Mouse (Mus musculus) bone marrow macrophage, adult 2 months (primary cell): ENCODE results near the gene Prdx3. TPM values are rescaled to one million over a fixed set of nuclear protein-coding genes. Genes with fewer than 3 reads are reported as not detected.

Experiments
- H3K27ac ChIP-seq: 2 replicates; pipeline ENCODE4 v1.5.1; 2012; ENCODE audit warnings: low read depth, low read length; ENCODE audit not compliant: insufficient read depth
- H3K4me1 ChIP-seq: 2 replicates; pipeline ENCODE4 v1.6.1; 2012; ENCODE audit warnings: low read length; ENCODE audit not compliant: control insufficient read depth, insufficient read depth
- H3K4me3 ChIP-seq: 2 replicates; pipeline ENCODE4 v1.5.1; 2012; ENCODE audit warnings: mild to moderate bottlenecking, low read length, moderate library complexity; ENCODE audit not compliant: insufficient read depth
- CTCF ChIP-seq: IDR thresholded peaks from 2 replicates; pipeline ENCODE4 v1.5.1; 2012; ENCODE audit warnings: low read depth, mild to moderate bottlenecking, low read length, moderate library complexity
- POLR2A ChIP-seq: IDR thresholded peaks from 2 replicates; pipeline ENCODE4 v1.6.1; 2012; ENCODE audit warnings: mild to moderate bottlenecking, low read depth, low read length, borderline replicate concordance
- polyA plus RNA-seq: library from polyadenylated mRNA; stranded (reverse); fragments of >200 nt; gene quantifications from 2 replicates; pipeline ENCODE4 v1.2.4, GENCODE M21; 2012; ENCODE audit not compliant: missing spikeins, insufficient read depth, insufficient read length

Prdx3 gene
- 50.0 and 52.5 TPM in 2 replicates for polyA plus RNA-seq

- Histone ChIP-seq H3K4me3 (peak within 1 kb of the TSS; percentile 92), H3K4me1 (peaks cover 20% of the 10 kb centered on the region), H3K27ac (peak within 1 kb of the TSS; percentile 41)
- TF ChIP-seq POLR2A (no peak), CTCF (no peak)
These were observed at the start of gene Prdx3 for GRCm38 (mm10) chr19:60874064-60874694. Gene Prdx3 (minus strand): TSS chr19:60874556.

- Histone ChIP-seq H3K4me3 (no peak overlapping the region), H3K27ac (no peak overlapping the region), H3K4me1 (peaks cover 2% of the 10 kb centered on the region; the same call in 1 of the 2 replicates)
- TF ChIP-seq CTCF (no peak), POLR2A (no peak)
These were observed 42.7 kb upstream of the Prdx3 start for GRCm38 (mm10) chr19:60916869-60917570.

DNA sequence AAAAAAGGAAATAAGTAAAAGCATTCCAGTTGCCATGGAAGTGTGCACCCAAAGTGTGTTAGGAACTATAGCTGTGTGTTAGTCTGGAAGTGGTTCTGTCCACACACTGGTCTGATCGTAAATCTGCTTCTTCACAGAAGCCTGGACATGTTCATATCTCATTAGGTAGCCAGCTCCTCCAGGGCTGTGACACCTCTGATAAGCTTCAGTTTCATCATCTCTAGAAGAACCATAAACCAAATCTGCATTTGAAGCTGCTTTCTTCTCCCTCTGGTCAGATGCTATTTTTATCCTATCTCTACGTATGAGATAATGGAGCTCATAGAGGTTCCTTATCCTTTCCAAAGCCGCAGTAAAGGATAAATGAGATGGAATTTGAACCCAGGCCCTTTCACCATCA lies 41.5 kb upstream of the Prdx3 start:
- TF ChIP-seq POLR2A (no peak), CTCF (no peak)
- no peak overlapping the region for H3K27ac ChIP-seq
- no peak overlapping the region for H3K4me3 ChIP-seq
- H3K4me1 ChIP-seq, result peaks cover 2% of the 10 kb centered on the region; the same call in 1 of the 2 replicates

DNA sequence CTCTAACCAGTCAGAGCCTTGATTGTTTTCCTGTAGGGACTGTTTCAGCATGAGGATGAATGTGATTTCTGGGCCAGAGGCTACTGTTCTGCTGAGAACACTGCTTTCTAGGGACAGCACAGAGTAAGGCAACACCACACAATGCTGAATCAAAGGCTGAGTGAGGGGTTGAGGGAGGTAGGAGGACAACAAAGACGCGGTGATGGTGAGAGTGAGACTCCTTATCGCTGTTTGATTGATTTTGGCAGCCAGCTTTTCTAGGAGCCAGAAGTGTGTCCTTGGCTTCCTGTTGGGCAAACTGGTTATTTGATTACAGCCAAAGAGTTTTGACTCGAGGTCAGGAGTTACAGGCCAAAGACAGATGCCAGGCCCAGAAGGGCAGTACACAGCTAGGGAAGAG lies 40.9 kb upstream of the Prdx3 start:
- Histone ChIP-seq H3K4me1 (peaks cover 2% of the 10 kb centered on the region; the same call in 1 of the 2 replicates), H3K4me3 (no peak overlapping the region), H3K27ac (no peak overlapping the region)
- TF ChIP-seq POLR2A (no peak), CTCF (no peak)

- Histone ChIP-seq H3K27ac (no peak overlapping the region), H3K4me1 (peaks cover 2% of the 10 kb centered on the region; the same call in 1 of the 2 replicates), H3K4me3 (no peak overlapping the region)
- no peak for TF ChIP-seq POLR2A
- no peak for TF ChIP-seq CTCF
These were observed 37.3 kb upstream of the Prdx3 start for GRCm38 (mm10) chr19:60911653-60912052.

DNA sequence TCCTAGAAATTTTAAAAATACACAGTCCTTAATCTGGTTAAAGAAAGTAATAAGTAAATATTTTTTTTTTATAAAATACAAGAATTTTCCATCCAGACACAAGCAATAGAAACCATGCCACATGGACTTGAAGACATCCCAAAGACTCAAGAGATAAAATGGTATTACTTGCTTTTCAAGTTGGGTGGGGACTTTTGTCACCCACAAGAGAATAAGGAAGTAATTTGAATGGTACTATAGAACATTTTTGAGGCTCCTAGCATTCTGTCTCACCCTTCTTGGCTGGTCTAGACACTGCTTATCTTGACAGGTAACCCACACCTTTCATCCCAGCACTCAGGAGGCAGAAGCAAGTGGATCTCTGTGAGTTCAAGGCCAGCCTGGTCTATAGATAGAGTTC lies 35.9 kb upstream of the Prdx3 start:
- Histone ChIP-seq H3K4me3 (no peak overlapping the region), H3K27ac (no peak overlapping the region), H3K4me1 (no peaks in the 10 kb centered on the region)
- TF ChIP-seq POLR2A (no peak), CTCF (no peak)

GRCm38 (mm10) chr19:60905477-60905876 lies 31.1 kb upstream of the Prdx3 start:
- Histone ChIP-seq H3K4me3 (no peak overlapping the region), H3K27ac (no peak overlapping the region), H3K4me1 (no peaks in the 10 kb centered on the region)
- no peak for TF ChIP-seq POLR2A
- no peak for TF ChIP-seq CTCF

DNA sequence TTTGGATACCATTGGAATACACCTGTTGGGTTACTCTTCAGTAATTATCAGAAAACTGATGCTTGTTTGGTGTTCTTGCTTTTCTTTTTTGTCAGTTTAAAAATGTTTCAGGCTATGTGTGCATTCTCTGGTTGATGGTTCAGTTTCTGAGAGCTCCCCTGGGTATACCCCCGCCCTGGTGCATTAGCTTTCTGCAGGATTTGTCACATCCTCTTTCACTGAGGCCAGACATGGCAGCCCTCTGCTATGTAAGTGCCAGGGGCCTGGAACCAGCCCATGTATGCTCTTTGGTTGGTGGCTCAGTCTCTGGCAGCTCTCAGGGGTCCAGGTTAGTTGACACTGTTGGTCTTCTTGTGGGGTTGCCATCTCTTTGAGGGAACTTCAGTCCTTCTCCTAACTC lies 29.6 kb upstream of the Prdx3 start:
- no peak overlapping the region for H3K27ac ChIP-seq
- H3K4me3 ChIP-seq, result no peak overlapping the region
- H3K4me1 ChIP-seq, result no peaks in the 10 kb centered on the region
- TF ChIP-seq CTCF (no peak), POLR2A (no peak)

GRCm38 (mm10) chr19:60903139-60903538 lies 28.8 kb upstream of the Prdx3 start:
- Histone ChIP-seq H3K27ac (no peak overlapping the region), H3K4me3 (no peak overlapping the region), H3K4me1 (no peaks in the 10 kb centered on the region)
- TF ChIP-seq POLR2A, result no peak
- TF ChIP-seq CTCF, result no peak

DNA sequence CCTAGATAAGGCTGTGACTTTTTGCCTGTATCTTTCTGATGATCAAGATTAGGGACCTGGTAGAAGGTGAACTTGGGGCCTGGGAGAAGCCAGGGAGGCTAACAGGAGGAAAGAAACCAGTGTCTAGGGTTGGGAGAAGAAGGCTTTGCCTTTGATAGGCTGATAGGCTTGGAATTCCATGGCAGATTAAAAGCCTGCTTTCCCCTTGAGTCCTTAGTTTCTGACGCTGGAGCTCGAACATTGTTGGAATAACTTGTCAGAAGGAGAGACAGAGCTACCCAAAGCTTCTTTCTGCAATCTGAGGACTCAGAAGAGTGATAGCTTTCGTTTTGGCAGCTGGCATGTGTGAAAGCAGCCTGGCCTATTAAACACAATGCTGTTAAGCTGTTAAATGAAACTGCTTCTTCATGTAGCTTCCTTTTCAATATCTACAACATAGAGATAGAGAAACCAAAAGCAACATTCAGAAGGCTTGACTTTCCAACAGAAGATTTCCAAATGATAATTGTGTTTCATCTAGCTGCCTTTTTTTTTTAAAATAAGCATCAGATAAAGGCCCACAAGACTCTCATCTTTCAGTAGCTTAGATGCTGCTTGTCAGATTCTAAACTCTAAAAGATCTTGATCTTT lies 21.0 kb upstream of the Prdx3 start:
- H3K27ac ChIP-seq, result no peak overlapping the region
- no peak overlapping the region for H3K4me3 ChIP-seq
- no peaks in the 10 kb centered on the region for H3K4me1 ChIP-seq
- TF ChIP-seq POLR2A (no peak), CTCF (no peak)
